18 mouse cellular contexts compared by ENCODE assay signal in the genomic region with DNA sequence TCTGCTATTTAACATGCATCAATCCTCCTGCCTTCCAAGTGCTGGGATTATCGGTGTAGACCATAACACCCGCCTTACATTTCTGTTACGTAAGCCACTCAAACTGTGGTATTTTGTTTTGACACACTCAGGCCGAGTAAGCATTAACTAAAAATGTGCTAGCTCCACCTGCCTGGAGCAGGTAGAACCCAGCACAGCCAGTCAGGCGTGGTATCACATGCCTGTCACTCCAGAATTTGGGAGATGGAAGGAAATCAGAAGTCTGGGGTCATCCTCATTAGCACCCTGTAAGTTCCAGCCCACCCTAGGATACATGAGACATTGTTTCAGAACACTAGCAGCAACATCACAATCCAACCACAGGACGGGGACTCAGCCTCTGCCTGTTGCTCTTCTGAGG.
A peak's percentile ranks its signal among the peaks of the same experiment; 100 is the strongest.
DNase-seq lines count a peak whose midpoint lies in the region.
"Had no signal": no experiment of that assay in that cellular context is flagged by ENCODE, and none has a peak within 500 bp of the region (broad histone marks: within the 10 kb centered on the region; RNA-seq: fewer than 3 reads in every experiment).

No protein-coding gene starts in this region.

- DNase-seq in kidney, adult 11 months = peak; percentile 56
- no peak for DNase-seq in kidney, postnatal 4 days
- peak; percentile 47 to 68 for DNase-seq in kidney, adult 8-10 months
- DNase-seq in kidney, postnatal 10 days = no peak
- DNase-seq in kidney, postnatal 25 days = peak; percentile 39 to 55
- DNase-seq in spleen, postnatal 4 days (ENCODE audit: low spot score in 2 of 2) = no peak
- DNase-seq: adrenal gland, postnatal 10 days; adrenal gland, postnatal 36 days; B cell, adult 2 months; cerebellum, adult 2 months; cerebellum, adult 9-11 months; cerebellum, postnatal 25 days; forebrain, postnatal 0 days; gastrocnemius, adult 2 months; gastrocnemius, postnatal 14 days; heart, adult 18-20 months; heart, postnatal 14 days; heart, postnatal 4 days had no signal

Comparison
In these comparisons a context has a peak if more than half of its experiments do, and no peak if none do; other contexts are left out.
1. DNase-seq: peak in kidney, adult 11 months (single experiment), kidney, adult 8-10 months (2 of 2) and kidney, postnatal 25 days (2 of 2); none in kidney, postnatal 4 days (0 of 2), kidney, postnatal 10 days (single experiment) and spleen, postnatal 4 days (0 of 2).